Mouse (Mus musculus) thymus, adult 2 months (tissue): Measurements from ENCODE around the gene Mcm5.

Source experiments
- CTCF ChIP-seq: fragments of 200-500 bp; IDR thresholded peaks from 2 replicates; pipeline ENCODE4 v1.5.1; 2012; ENCODE audit warnings: mild to moderate bottlenecking, control low read depth, low read length, moderate library complexity, borderline replicate concordance; ENCODE audit not compliant: control insufficient read depth, poor library complexity, insufficient read depth; ENCODE audit errors: extremely low read depth
- POLR2A ChIP-seq: fragments of 200-500 bp; IDR thresholded peaks from 2 replicates; pipeline ENCODE4 v1.6.1; 2012; ENCODE audit warnings: mild to moderate bottlenecking, low read length, control low read depth, moderate library complexity; ENCODE audit not compliant: control insufficient read depth, poor library complexity, insufficient read depth; ENCODE audit errors: extremely low read depth

- TF ChIP-seq CTCF, result no peak
- no peak for TF ChIP-seq POLR2A
Observed at GRCm38 (mm10) chr8:75127406-75127805, 18.0 kb downstream of the Mcm5 start.
